Mouse (Mus musculus) midbrain, embryonic 14.5 days (tissue): ENCODE results near the gene Tcte1. TPM values are rescaled to one million over a fixed set of nuclear protein-coding genes. Genes with fewer than 3 reads are reported as not detected.

Experiments used
- ATAC-seq: fragments of 200-750 bp; cut with Nextera tagmentation; 2 replicates; pipeline ENCODE4 v1.8.0; 2017; ENCODE audit warnings: moderate number of reproducible peaks, moderate library complexity; ENCODE audit not compliant: low FRiP score, low TSS enrichment
- DNase-seq: peaks from one replicate; pipeline ENCODE4 v3.0.0-alpha.2; 2015
- H3K27ac ChIP-seq: fragments of 300-500 bp; sonication (generic); replicated peaks from 2 replicates; pipeline ENCODE4 v1.5.1; 2014; ENCODE audit warnings: mild to moderate bottlenecking, low read depth, low read length, moderate library complexity
- H3K27me3 ChIP-seq: fragments of 300-500 bp; sonication (generic); 2 replicates; pipeline ENCODE4 v1.6.1; 2014; ENCODE audit warnings: low read length, control low read depth, mixed read lengths; ENCODE audit not compliant: control insufficient read depth, insufficient read depth
- H3K36me3 ChIP-seq: fragments of 300-500 bp; sonication (generic); 2 replicates; pipeline ENCODE4 v1.6.1; 2014; ENCODE audit warnings: low read length, control low read depth; ENCODE audit not compliant: control insufficient read depth, insufficient read depth
- H3K4me1 ChIP-seq: fragments of 300-500 bp; sonication (generic); 2 replicates; pipeline ENCODE4 v1.6.1; 2014; ENCODE audit warnings: mild to moderate bottlenecking, antibody characterized with exemption, low read length, control low read depth; ENCODE audit not compliant: control insufficient read depth, insufficient read depth
- H3K4me2 ChIP-seq: fragments of 300-500 bp; sonication (generic); 2 replicates; pipeline ENCODE4 v1.6.1; 2014; ENCODE audit warnings: mild to moderate bottlenecking, low read length, moderate library complexity
- H3K4me3 ChIP-seq: fragments of 300-500 bp; sonication (generic); replicated peaks from 2 replicates; pipeline ENCODE4 v1.5.1; 2014; ENCODE audit warnings: low read depth, low read length
- H3K9ac ChIP-seq: fragments of 300-500 bp; sonication (generic); replicated peaks from 2 replicates; pipeline ENCODE4 v1.6.1; 2014; ENCODE audit warnings: mild to moderate bottlenecking, low read length, moderate library complexity
- H3K9me3 ChIP-seq: fragments of 300-500 bp; sonication (generic); 2 replicates; pipeline ENCODE4 v1.6.1; 2016; ENCODE audit warnings: low read length, control low read depth, mixed read lengths; ENCODE audit not compliant: control insufficient read depth
- WGBS: fragments of 180-500 bp; shearing (Covaris S2); extraction: QIAGEN DNeasy Blood & Tissue Kit; methylation state at CpG from one replicate; pipeline ENCODE4 v1.1.7; 2014; 5-methylcytosine and 5-hydroxymethylcytosine counted together
- polyA plus RNA-seq: library from polyadenylated mRNA; unstranded; fragments of >200 nt; fragmentation: Nextera tagmentation; extraction: Ambion mirVana; gene quantifications from 2 replicates; pipeline ENCODE4 v1.2.1, GENCODE M21; 2014

The Tcte1 gene
- 3.0 and 5.8 TPM in 2 replicates for polyA plus RNA-seq

- Histone ChIP-seq H3K27ac (no peak within 1 kb of the TSS), H3K4me1 (peaks cover 12% of the 10 kb centered on the region; the same call in 1 of the 2 replicates), H3K9me3 (no peaks in the 10 kb centered on the region), H3K36me3 (peaks cover 17% of the 10 kb centered on the region), H3K4me3 (peak within 1 kb of the TSS; percentile 36), H3K4me2 (peak within 1 kb of the TSS; percentile 82), H3K27me3 (peaks cover 5% of the 10 kb centered on the region; the same call in 1 of the 2 replicates), H3K9ac (peak within 1 kb of the TSS; percentile 55)
- peak; percentile 87 for DNase-seq
- peak; percentile 75 for ATAC-seq
- under 1% methylated on average over 21 of the region's 21 CpGs for WGBS
These were observed at the start of gene Tcte1 for GRCm38 (mm10) chr17:45523263-45523662. Gene Tcte1 (plus strand): TSS chr17:45523434.

- DNase-seq: no peak
- Histone ChIP-seq H3K9ac (no peak overlapping the region), H3K9me3 (no peaks in the 10 kb centered on the region), H3K4me3 (no peak overlapping the region), H3K4me1 (peaks cover 10% of the 10 kb centered on the region; the same call in 1 of the 2 replicates), H3K36me3 (no peaks in the 10 kb centered on the region), H3K4me2 (no peak overlapping the region), H3K27me3 (no peaks in the 10 kb centered on the region; the same call in 1 of the 2 replicates), H3K27ac (no peak overlapping the region)
- 80% methylated on average over 6 of the region's 6 CpGs for WGBS
- ATAC-seq: no peak
These were observed 49.6 kb upstream of the Tcte1 start for GRCm38 (mm10) chr17:45473667-45474066.

GRCm38 (mm10) chr17:45474146-45474545, 49.1 kb upstream of the Tcte1 start:
- ATAC-seq: no peak
- H3K27ac ChIP-seq: no peak overlapping the region
- WGBS: 69% methylated on average over 8 of the region's 8 CpGs
- H3K9me3 ChIP-seq: no peaks in the 10 kb centered on the region
- H3K4me3 ChIP-seq: peak overlapping the region; percentile 33
- peak overlapping the region; percentile 46 for H3K9ac ChIP-seq
- H3K4me2 ChIP-seq: peak overlapping the region; percentile 69
- no peaks in the 10 kb centered on the region; the same call in 1 of the 2 replicates for H3K27me3 ChIP-seq
- DNase-seq: no peak
- H3K36me3 ChIP-seq: no peaks in the 10 kb centered on the region
- peaks cover 10% of the 10 kb centered on the region; the same call in 1 of the 2 replicates for H3K4me1 ChIP-seq

GRCm38 (mm10) chr17:45474669-45475465, 48.4 kb upstream of the Tcte1 start, which contains the start of gene Spats1:
Gene Spats1 (minus strand): TSS chr17:45475415.
- no peaks in the 10 kb centered on the region; the same call in 1 of the 2 replicates for H3K27me3 ChIP-seq
- peak within 1 kb of the TSS; percentile 66 for H3K27ac ChIP-seq
- H3K9me3 ChIP-seq: no peaks in the 10 kb centered on the region
- peak; percentile 87 for DNase-seq
- peaks cover 10% of the 10 kb centered on the region; the same call in 1 of the 2 replicates for H3K4me1 ChIP-seq
- ATAC-seq: peak; percentile 78
- H3K9ac ChIP-seq: peak within 1 kb of the TSS; percentile 46
- H3K36me3 ChIP-seq: no peaks in the 10 kb centered on the region
- peak within 1 kb of the TSS; percentile 69 for H3K4me2 ChIP-seq
- H3K4me3 ChIP-seq: peak within 1 kb of the TSS; percentile 33
- 5% methylated on average over 30 of the region's 30 CpGs for WGBS

- Histone ChIP-seq H3K27me3 (no peaks in the 10 kb centered on the region; the same call in 1 of the 2 replicates), H3K27ac (no peak overlapping the region), H3K9me3 (peaks cover 8% of the 10 kb centered on the region; the same call in 1 of the 2 replicates), H3K4me2 (no peak overlapping the region), H3K4me1 (peaks cover 10% of the 10 kb centered on the region; the same call in 1 of the 2 replicates), H3K4me3 (no peak overlapping the region), H3K9ac (no peak overlapping the region), H3K36me3 (no peaks in the 10 kb centered on the region)
- DNase-seq (peak; percentile 91), ATAC-seq (0 out of 2 replicates have a peak, but pooled peaks have one; percentile 44)
- 17% methylated on average over 12 of the region's 12 CpGs for WGBS
These were observed 44.9 kb upstream of the Tcte1 start for GRCm38 (mm10) chr17:45478234-45478825.

- ATAC-seq: no peak
- 40% methylated on average over 2 of the region's 2 CpGs for WGBS
These were observed 42.8 kb upstream of the Tcte1 start for GRCm38 (mm10) chr17:45480429-45480828.

GRCm38 (mm10) chr17:45485581-45485980, 37.7 kb upstream of the Tcte1 start:
- Histone ChIP-seq H3K9me3 (peaks cover 8% of the 10 kb centered on the region; the same call in 1 of the 2 replicates), H3K4me3 (no peak overlapping the region), H3K27me3 (no peaks in the 10 kb centered on the region), H3K4me2 (no peak overlapping the region), H3K27ac (no peak overlapping the region), H3K4me1 (no peaks in the 10 kb centered on the region), H3K9ac (no peak overlapping the region), H3K36me3 (no peaks in the 10 kb centered on the region)
- ATAC-seq: no peak
- 88% methylated on average over 7 of the region's 7 CpGs for WGBS
- DNase-seq: no peak

More at GRCm38 (mm10) chr17:45480429-45480828, 42.8 kb upstream of the Tcte1 start:
- Histone ChIP-seq H3K4me2 (no peak overlapping the region), H3K9ac (no peak overlapping the region), H3K9me3 (peaks cover 8% of the 10 kb centered on the region; the same call in 1 of the 2 replicates), H3K36me3 (no peaks in the 10 kb centered on the region), H3K4me1 (no peaks in the 10 kb centered on the region), H3K4me3 (no peak overlapping the region), H3K27ac (no peak overlapping the region), H3K27me3 (no peaks in the 10 kb centered on the region; the same call in 1 of the 2 replicates)
- no peak for DNase-seq

GRCm38 (mm10) chr17:45487216-45487615, 36.0 kb upstream of the Tcte1 start:
- H3K27ac ChIP-seq: no peak overlapping the region
- no peaks in the 10 kb centered on the region for H3K9me3 ChIP-seq
- no peaks in the 10 kb centered on the region for H3K36me3 ChIP-seq
- no peak overlapping the region for H3K9ac ChIP-seq
- WGBS: 19% methylated on average over 5 of the region's 5 CpGs
- no peaks in the 10 kb centered on the region for H3K27me3 ChIP-seq
- H3K4me3 ChIP-seq: no peak overlapping the region
- no peak overlapping the region for H3K4me2 ChIP-seq
- DNase-seq: no peak
- H3K4me1 ChIP-seq: no peaks in the 10 kb centered on the region
- ATAC-seq: no peak
